Comparison of ENCODE assay signal across 8 mouse cellular contexts in genomic region chr12:76324679-76325431, GRCm38 (mm10). TPM values are rescaled to one million over a fixed set of nuclear protein-coding genes. Genes with fewer than 3 reads are reported as not detected.
A peak's percentile ranks its signal among the peaks of the same experiment; 100 is the strongest.
DNase-seq lines count a peak whose midpoint lies in the region; ATAC-seq lines count a peak whose summit lies in the region.

TSS of gene Akap5 (plus strand) at chr12:76324891.

- peak within 1 kb of the TSS; percentile 66 for H3K4me2 ChIP-seq in hindbrain, embryonic 15.5 days
- peak within 1 kb of the TSS; percentile 87 for H3K4me2 ChIP-seq in limb, embryonic 12.5 days
- H3K4me2 ChIP-seq in midbrain, embryonic 12.5 days (replicated peaks), result peak within 1 kb of the TSS; percentile 76

- peak within 1 kb of the TSS; percentile 57 for H3K27ac ChIP-seq in hindbrain, embryonic 15.5 days (replicated peaks)
- H3K27ac ChIP-seq in limb, embryonic 12.5 days, result no peak within 1 kb of the TSS
- 0 out of 2 replicates have a peak within 1 kb of the TSS, but pooled peaks have one; percentile 16 for H3K27ac ChIP-seq in midbrain, embryonic 12.5 days (replicated peaks)

- peak within 1 kb of the TSS; percentile 63 for H3K9ac ChIP-seq in hindbrain, embryonic 15.5 days
- H3K9ac ChIP-seq in limb, embryonic 12.5 days (replicated peaks), result peak within 1 kb of the TSS; percentile 65
- H3K9ac ChIP-seq in midbrain, embryonic 12.5 days (replicated peaks), result peak within 1 kb of the TSS; percentile 61

- H3K9me3 ChIP-seq in hindbrain, embryonic 15.5 days, result no peaks in the 10 kb centered on the region
- no peaks in the 10 kb centered on the region for H3K9me3 ChIP-seq in limb, embryonic 12.5 days
- H3K9me3 ChIP-seq in midbrain, embryonic 12.5 days, result no peaks in the 10 kb centered on the region

- H3K4me1 ChIP-seq in hindbrain, embryonic 15.5 days (replicated peaks), result peaks cover 17% of the 10 kb centered on the region
- peaks cover 9% of the 10 kb centered on the region for H3K4me1 ChIP-seq in limb, embryonic 12.5 days (replicated peaks)
- H3K4me1 ChIP-seq in midbrain, embryonic 12.5 days, result 0 out of 2 replicates have a peak, but pooled peaks cover 6% of the 10 kb centered on the region

- peak; percentile 98 for ATAC-seq in hindbrain, embryonic 15.5 days (ENCODE audit: low FRiP score, low read depth)
- ATAC-seq in limb, embryonic 12.5 days (ENCODE audit: insufficient number of reproducible peaks, insufficient read depth, low FRiP score, low TSS enrichment, low read depth), result peak; percentile 94
- peak; percentile 99 for ATAC-seq in midbrain, embryonic 12.5 days (ENCODE audit: low FRiP score, low read depth)

- peak within 1 kb of the TSS; percentile 63 for H3K4me3 ChIP-seq in hindbrain, embryonic 15.5 days
- H3K4me3 ChIP-seq in limb, embryonic 12.5 days (replicated peaks), result peak within 1 kb of the TSS; percentile 56
- peak within 1 kb of the TSS; percentile 57 for H3K4me3 ChIP-seq in midbrain, embryonic 12.5 days

- H3K36me3 ChIP-seq in hindbrain, embryonic 15.5 days, result peaks cover 7% of the 10 kb centered on the region; the same call in 1 of the 2 replicates
- peaks cover 15% of the 10 kb centered on the region for H3K36me3 ChIP-seq in limb, embryonic 12.5 days
- peaks cover 13% of the 10 kb centered on the region; the same call in 1 of the 2 replicates for H3K36me3 ChIP-seq in midbrain, embryonic 12.5 days

- WGBS in hindbrain, embryonic 15.5 days, result under 1% methylated on average over 53 of the region's 53 CpGs
- 3% methylated on average over 53 of the region's 53 CpGs for WGBS in limb, embryonic 12.5 days
- WGBS in midbrain, embryonic 12.5 days, result 2% methylated on average over 53 of the region's 53 CpGs

- peak; percentile 23 for DNase-seq in cerebellum, adult 11 months
- no peak for DNase-seq in cerebellum, adult 9-10 months
- peak; percentile 28 for DNase-seq in cerebellum, adult 8-10 months
- peak in 1 of 2 experiments; percentile 65 for DNase-seq in frontal cortex, adult 2 months (ENCODE audit: extremely low spot score in 1 of 2, low spot score in 1 of 2)
- DNase-seq in spleen, postnatal 14 days (ENCODE audit: low spot score in 2 of 2), result peak; percentile 11 to 13

- H3K27me3 ChIP-seq in hindbrain, embryonic 15.5 days, result no peaks in the 10 kb centered on the region
- H3K27me3 ChIP-seq in limb, embryonic 12.5 days, result peaks cover 11% of the 10 kb centered on the region; the same call in 1 of the 2 replicates
- H3K27me3 ChIP-seq in midbrain, embryonic 12.5 days, result no peaks in the 10 kb centered on the region

RNA-seq across cellular contexts. Expression of gene Akap5, which starts in this region (rescaled TPM):
- polyA plus RNA-seq in frontal cortex, adult 2 months (2012; rRNA removed), result 41.2 and 42.3 TPM in 2 replicates
- polyA plus RNA-seq in hindbrain, embryonic 15.5 days (2015; fragmentation: Nextera tagmentation; extraction: Ambion mirVana), result 10.7 and 12.4 TPM in 2 replicates
- 2.0 and 2.3 TPM in 2 replicates for polyA plus RNA-seq in limb, embryonic 12.5 days (2016; fragmentation: Nextera tagmentation; extraction: Ambion mirVana)
- polyA plus RNA-seq in midbrain, embryonic 12.5 days (2016; fragmentation: Nextera tagmentation; extraction: Ambion mirVana), result 6.2 and 6.4 TPM in 2 replicates
